In the genomic region with DNA sequence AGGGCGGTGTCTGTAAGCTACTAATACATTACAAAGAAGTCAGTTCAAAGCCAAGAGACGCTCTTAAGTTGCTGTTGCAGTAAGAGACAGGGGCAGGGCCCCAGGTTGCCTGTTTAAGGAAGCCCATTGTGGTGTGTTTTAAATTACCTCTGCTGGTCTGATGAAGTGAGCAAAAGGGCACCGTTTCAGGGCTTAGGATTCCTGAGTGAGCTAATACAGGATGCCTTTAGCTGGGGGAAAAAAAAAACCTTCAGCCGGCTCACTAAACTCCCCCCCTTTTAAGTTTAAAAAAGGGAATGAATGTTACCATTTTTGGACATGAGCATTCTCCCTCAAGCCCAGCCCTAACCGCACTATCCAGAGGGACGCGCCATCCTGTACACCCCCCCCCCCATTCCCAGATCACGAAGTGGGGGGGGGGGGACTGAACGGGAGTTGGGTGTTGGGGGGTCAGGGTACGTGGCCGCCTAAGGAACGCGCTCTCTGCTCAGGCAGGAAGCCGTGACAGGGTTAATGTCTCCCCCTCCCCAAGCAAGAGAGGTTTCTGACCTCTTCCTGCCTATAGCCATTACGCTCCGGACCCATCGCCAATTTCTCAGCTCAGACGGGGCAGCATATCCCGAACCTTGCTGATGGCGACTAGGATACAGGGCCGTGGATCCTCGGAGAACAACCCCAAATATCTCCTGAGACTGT, we compare ENCODE assay signal across 9 mouse cellular contexts. TPM values are rescaled to one million over a fixed set of nuclear protein-coding genes. Genes with fewer than 3 reads are reported as not detected.
DNase-seq lines count a peak whose midpoint lies in the region; ATAC-seq and TF ChIP-seq lines count a peak whose summit lies in the region.
"Had no signal": no experiment of that assay in that cellular context is flagged by ENCODE, and none has a peak within 500 bp of the region (broad histone marks: within the 10 kb centered on the region; RNA-seq: fewer than 3 reads in every experiment).

No protein-coding gene starts in this region.

- peak overlapping the region; percentile 97 for H3K27ac ChIP-seq in embryonic facial prominence, embryonic 14.5 days (replicated peaks; ENCODE audit: low read depth, low read length)
- H3K27ac ChIP-seq in limb, embryonic 14.5 days (replicated peaks; ENCODE audit: low read depth, low read length): peak overlapping the region; percentile 95
- peak overlapping the region; percentile 85 for H3K27ac ChIP-seq in small intestine, adult 2 months (ENCODE audit: insufficient read depth, low read depth, low read length)

- H3K4me2 ChIP-seq in embryonic facial prominence, embryonic 14.5 days (ENCODE audit: low read depth, low read length): peak overlapping the region; percentile 86
- peak overlapping the region; percentile 88 for H3K4me2 ChIP-seq in limb, embryonic 14.5 days (replicated peaks; ENCODE audit: low read depth, low read length, severe bottlenecking)

- no peak; the same call in 1 of the 2 replicates for ATAC-seq in embryonic facial prominence, embryonic 14.5 days (ENCODE audit: low read depth)
- ATAC-seq in limb, embryonic 14.5 days (ENCODE audit: low FRiP score, low read depth): no peak

- peak overlapping the region; percentile 82 for H3K4me3 ChIP-seq in embryonic facial prominence, embryonic 14.5 days (ENCODE audit: low read depth, low read length)
- peak overlapping the region; percentile 84 for H3K4me3 ChIP-seq in limb, embryonic 14.5 days (replicated peaks; ENCODE audit: low read length)
- H3K4me3 ChIP-seq in small intestine, adult 2 months (ENCODE audit: low read depth, low read length): peak overlapping the region; percentile 88

- peak overlapping the region; percentile 86 for H3K9ac ChIP-seq in embryonic facial prominence, embryonic 14.5 days (ENCODE audit: low read depth, low read length)
- peak overlapping the region; percentile 85 for H3K9ac ChIP-seq in limb, embryonic 14.5 days (ENCODE audit: low read depth, low read length, severe bottlenecking)

- H3K4me1 ChIP-seq in embryonic facial prominence, embryonic 14.5 days (ENCODE audit: control insufficient read depth, insufficient read depth, low read length): peaks cover 19% of the 10 kb centered on the region; the same call in 1 of the 2 replicates
- H3K4me1 ChIP-seq in limb, embryonic 14.5 days (ENCODE audit: control insufficient read depth, insufficient read depth, low read length): peaks cover 21% of the 10 kb centered on the region
- H3K4me1 ChIP-seq in small intestine, adult 2 months (ENCODE audit: control insufficient read depth, insufficient read depth, insufficient read length, low read length): peaks cover 11% of the 10 kb centered on the region; the same call in 1 of the 2 replicates

- DNase-seq in embryo, embryonic 10 days (ENCODE audit: low spot score): peak; percentile 54
- DNase-seq in embryo, embryonic 9.5 days (ENCODE audit: extremely low spot score): no peak
- DNase-seq in 3T3-L1 (ENCODE audit: low read depth, low spot score): peak; percentile 67
- DNase-seq in embryonic facial prominence, embryonic 14.5 days (ENCODE audit: low spot score): peak; percentile 53
- peak; percentile 52 for DNase-seq in limb, embryonic 14.5 days (ENCODE audit: low spot score)
- no peak for DNase-seq in frontal cortex, postnatal 25 days (ENCODE audit: low spot score in 2 of 2)
- DNase-seq in right cerebral cortex, postnatal 10 days (ENCODE audit: low spot score in 2 of 2): no peak

- no peaks in the 10 kb centered on the region for H3K36me3 ChIP-seq in embryonic facial prominence, embryonic 14.5 days (ENCODE audit: control insufficient read depth, insufficient read depth, low read length)
- 0 out of 2 replicates have a peak, but pooled peaks cover 2% of the 10 kb centered on the region for H3K36me3 ChIP-seq in limb, embryonic 14.5 days (ENCODE audit: control insufficient read depth, insufficient read depth, low read length)
- no peaks in the 10 kb centered on the region for H3K36me3 ChIP-seq in small intestine, adult 2 months (ENCODE audit: control insufficient read depth, insufficient read depth, low read length)
- H3K36me3 ChIP-seq: G1E had no signal

- TF ChIP-seq POLR2A in limb, embryonic 14.5 days (IDR thresholded peaks at IDR 0.05; ENCODE audit: borderline replicate concordance, extremely low read depth, insufficient read depth, insufficient read length): no peak
- no peak for TF ChIP-seq POLR2A in small intestine, adult 2 months (IDR thresholded peaks at IDR 0.05; ENCODE audit: low read depth, low read length)

- H3K27me3 ChIP-seq in embryonic facial prominence, embryonic 14.5 days (replicated peaks; ENCODE audit: control insufficient read depth, insufficient read depth, low read length): no peaks in the 10 kb centered on the region
- H3K27me3 ChIP-seq in limb, embryonic 14.5 days (ENCODE audit: control insufficient read depth, insufficient read depth, low read length): no peaks in the 10 kb centered on the region
- no peaks in the 10 kb centered on the region; the same call in 1 of the 2 replicates for H3K27me3 ChIP-seq in small intestine, adult 2 months (ENCODE audit: control insufficient read depth, insufficient read depth, low read length)

- TF ChIP-seq CTCF in small intestine, adult 2 months (IDR thresholded peaks at IDR 0.05; ENCODE audit: extremely low read depth, insufficient read length, insufficient replicate concordance, low read depth, low read length): no peak

- H3K9me3 ChIP-seq in embryonic facial prominence, embryonic 14.5 days (ENCODE audit: control insufficient read depth, low read length): no peaks in the 10 kb centered on the region
- H3K9me3 ChIP-seq in limb, embryonic 14.5 days (ENCODE audit: control insufficient read depth, low read length): no peaks in the 10 kb centered on the region
- H3K9me3 ChIP-seq: G1E had no signal

- 1% methylated on average over 20 of the region's 22 CpGs for WGBS in embryonic facial prominence, embryonic 14.5 days
- 0% methylated on average over 22 of the region's 22 CpGs for WGBS in limb, embryonic 14.5 days
- 3% methylated on average over 22 of the region's 22 CpGs for WGBS in small intestine, adult 2 months

RNA-seq across cellular contexts. Expression of gene Actn1, which starts 1.5 kb away (rescaled TPM):
- 33.0 and 34.6 TPM in 2 replicates for polyA plus RNA-seq in embryonic facial prominence, embryonic 14.5 days (2014; fragmentation: Nextera tagmentation; extraction: Ambion mirVana)
- polyA plus RNA-seq in limb, embryonic 14.5 days (2012; rRNA removed): 92.3 and 95.9 TPM in 2 replicates
- 35.8 and 39.1 TPM in 2 replicates for polyA plus RNA-seq in limb, embryonic 14.5 days (2014; fragmentation: Nextera tagmentation; extraction: Ambion mirVana)
- polyA plus RNA-seq in small intestine, adult 2 months (2012; rRNA removed): 53.1 and 55.5 TPM in 2 replicates

Comparison
In these comparisons a context has a peak if more than half of its experiments do, and no peak if none do; other contexts are left out.
1. DNase-seq: peak in embryo, embryonic 10 days (single experiment), 3T3-L1 (single experiment), embryonic facial prominence, embryonic 14.5 days (single experiment) and limb, embryonic 14.5 days (single experiment); none in embryo, embryonic 9.5 days (single experiment), frontal cortex, postnatal 25 days (0 of 2) and right cerebral cortex, postnatal 10 days (0 of 2).
2. Peak in every context shown above with its lines, with median percentiles within 50 percentile points of each other: H3K27ac ChIP-seq and H3K4me3 ChIP-seq.